Mouse (Mus musculus): ENCODE data around the gene Fbxw24. TPM values are rescaled to one million over a fixed set of nuclear protein-coding genes. Genes with fewer than 3 reads are reported as not detected.
"Not testable (repeated sequence)": the region's sequence is repeated elsewhere in the genome, so short reads cannot be mapped to it uniquely, and the experiment has no call there.

Gene Fbxw24
- polyA plus RNA-seq (2017; shearing (Covaris generic)) = not detected

DNA sequence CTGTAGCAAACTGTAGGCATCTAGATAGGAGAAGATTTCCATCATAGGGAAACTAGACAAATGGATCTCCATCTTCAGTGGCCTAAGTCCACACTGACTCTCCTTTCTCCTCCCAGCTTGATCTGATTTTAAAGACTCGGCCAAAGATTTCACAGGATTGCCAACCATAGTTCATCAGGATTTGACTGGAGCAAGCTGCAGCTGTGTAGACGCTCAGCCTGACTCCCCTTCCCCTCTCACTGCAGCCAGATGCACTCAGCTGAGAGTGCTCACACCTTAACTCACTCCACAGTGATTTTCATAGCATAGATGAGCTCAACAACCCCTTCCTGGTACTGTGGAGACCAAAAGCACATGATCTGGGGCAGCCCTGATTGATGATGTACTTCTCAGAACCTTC, at the start of gene Fbxw24:
Fbxw24 (minus strand) TSS at position 101 of the 400 bp plus-strand sequence.
- ATAC-seq = not testable (repeated sequence)

DNA sequence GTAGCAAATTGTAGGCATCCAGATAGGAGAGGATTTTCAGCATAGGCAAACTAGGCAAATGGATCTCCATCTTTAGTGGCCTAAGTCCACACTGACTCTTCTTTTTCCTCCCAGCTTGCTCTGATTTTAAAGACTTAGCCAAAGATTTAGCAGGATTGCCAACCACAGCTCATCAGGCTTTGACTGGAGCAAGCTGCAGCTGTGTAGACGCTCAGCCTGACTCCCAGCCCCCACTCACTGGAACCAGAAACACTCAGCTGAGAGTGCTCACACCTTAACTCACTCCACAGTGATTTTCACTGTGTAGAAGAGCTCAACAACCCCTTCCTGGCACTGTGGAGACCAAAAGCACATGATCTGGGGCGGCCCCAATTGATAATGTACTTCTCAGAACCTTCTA, 38.7 kb upstream of the Fbxw24 start, which contains the start of gene Fbxw25:
Fbxw25 (minus strand) TSS at position 101 of the 400 bp plus-strand sequence.
- not testable (repeated sequence) for ATAC-seq

DNA sequence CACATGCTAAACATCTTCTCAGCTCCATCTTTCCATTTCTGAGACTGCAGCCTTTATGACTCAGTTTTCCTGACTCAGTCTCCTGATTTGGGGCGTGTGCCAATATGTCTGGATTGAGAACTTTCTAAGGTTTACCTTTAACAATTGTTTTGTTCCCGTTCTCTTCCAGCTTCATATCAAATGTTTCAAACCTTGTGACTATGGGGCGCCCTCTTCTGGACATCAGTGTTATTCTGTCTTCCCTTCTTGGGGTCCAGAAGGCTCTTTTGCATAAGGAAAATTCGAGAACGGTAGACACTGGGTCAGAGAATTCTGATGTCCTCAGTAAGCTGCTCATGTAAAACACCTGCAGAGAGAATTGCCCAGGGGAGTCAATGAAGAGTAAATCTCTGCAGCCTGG, 19.0 kb downstream of the Fbxw24 start:
- not testable (repeated sequence) for ATAC-seq

DNA sequence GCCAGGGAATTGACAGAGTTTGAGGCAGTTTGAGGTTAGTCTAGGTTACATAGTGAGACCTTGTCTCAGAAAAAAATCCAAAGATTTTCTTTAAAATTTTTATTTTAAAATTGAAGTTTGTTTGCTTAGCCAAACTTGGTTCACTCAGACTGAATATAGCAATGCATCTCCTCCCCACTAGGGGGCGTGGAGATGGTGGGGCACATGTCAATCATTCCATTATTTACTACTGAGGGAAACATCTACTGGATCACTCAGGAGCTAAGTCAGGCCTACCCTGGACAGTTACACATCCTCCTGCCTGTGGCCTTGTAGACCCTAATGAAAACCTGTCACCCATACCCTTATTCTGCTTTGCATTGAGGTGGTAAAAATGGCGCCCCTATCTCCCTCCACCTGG, 23.7 kb downstream of the Fbxw24 start:
- not testable (repeated sequence) for ATAC-seq

DNA sequence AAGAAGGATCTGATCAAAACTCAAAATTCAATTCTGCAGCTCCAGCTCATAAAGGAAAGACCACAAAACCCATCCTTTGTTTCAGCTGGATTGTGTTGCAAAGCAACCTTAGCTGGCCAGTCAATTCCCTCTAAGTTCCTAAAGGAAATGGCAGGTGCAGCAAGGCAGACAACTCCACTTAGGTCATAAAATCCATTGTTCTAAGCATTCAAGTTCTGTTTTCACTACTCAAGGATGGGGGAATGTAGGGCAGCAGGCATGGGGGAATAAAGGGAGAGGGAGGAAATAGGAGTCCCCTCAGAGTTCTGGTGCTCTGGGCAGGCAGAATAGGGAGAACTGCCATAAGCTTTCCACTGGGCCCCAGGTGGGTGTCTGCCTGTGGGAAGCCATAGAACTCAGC, 28.6 kb downstream of the Fbxw24 start:
- ATAC-seq = no peak

DNA sequence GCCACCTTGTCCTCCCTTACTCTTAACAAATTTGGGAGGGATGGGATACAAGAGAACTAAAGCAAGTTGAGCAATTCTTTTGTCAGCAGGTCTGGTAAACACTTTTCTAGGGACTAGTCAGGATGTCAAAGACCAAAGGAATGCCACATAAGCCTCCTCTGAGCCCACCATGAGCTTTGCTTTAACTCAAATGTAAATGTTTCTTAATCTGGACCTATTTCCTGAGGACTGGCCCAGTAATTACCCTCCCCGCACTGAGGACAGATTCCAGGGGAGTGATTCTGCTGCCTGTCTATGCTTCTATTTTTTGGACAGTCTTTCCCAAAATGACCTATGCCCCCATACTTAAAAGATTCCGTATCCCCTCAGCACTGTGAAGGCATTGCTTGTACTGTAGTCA, 31.0 kb downstream of the Fbxw24 start:
- ATAC-seq = no peak

DNA sequence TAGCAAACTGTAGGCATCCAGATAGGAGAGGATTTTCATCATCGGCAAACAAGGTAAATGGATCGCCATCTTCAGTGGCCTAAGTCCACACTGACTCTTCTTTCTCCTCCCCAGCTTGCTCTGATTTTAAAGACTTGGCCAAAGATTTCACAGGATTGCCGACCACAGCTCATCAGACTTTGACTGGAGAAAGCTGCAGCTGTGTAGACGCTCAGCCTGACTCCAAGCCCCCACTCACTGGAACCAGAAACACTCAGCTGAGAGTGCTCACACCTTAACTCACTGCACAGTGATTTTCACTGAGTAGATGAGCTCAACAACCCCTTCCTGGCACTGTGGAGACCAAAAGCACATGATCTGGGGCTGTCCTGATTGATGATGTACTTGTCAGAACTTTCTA, 57.7 kb downstream of the Fbxw24 start, which contains the start of gene Fbxw15:
Fbxw15 (minus strand) TSS at position 101 of the 400 bp plus-strand sequence.
- not testable (repeated sequence) for ATAC-seq

DNA sequence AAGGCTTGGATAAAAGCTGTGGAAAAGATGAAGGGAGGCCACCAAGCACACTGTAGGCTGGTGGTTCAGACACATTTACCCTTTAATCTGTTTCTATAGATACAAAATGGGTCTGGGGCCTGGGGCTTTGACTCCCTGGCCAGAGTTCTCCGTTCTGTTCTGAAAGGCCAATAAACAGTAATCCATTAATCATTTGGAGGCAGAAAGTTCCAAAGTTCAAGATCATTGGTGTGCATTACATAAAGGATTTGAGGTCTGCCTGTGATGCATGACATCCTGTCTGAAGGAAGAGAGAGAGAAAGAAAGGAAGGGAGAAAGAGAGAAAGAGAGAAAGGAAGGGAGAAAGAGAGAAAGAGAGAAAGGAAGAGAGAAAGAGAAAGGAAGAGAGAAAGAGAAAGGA, 60.3 kb downstream of the Fbxw24 start:
- ATAC-seq = no peak

DNA sequence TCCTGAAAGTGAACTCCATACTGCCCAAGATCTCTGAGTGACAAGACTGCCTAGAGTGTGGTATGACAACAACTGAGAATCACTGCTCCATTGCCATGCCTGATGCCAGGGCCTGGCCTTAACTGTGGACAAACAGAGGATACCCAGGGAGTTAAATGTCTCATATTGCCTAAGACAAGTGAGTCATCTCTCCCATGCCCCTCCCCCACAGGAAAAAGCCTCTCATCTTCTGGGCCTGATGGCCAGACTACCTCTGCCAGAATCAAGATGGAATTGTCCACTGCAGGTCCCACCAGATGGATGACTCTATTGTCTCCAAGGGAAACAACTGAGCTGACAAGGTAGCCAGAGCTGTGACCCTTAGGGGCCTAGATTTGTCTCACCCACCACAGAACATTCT, 63.8 kb downstream of the Fbxw24 start:
- not testable (repeated sequence) for ATAC-seq

DNA sequence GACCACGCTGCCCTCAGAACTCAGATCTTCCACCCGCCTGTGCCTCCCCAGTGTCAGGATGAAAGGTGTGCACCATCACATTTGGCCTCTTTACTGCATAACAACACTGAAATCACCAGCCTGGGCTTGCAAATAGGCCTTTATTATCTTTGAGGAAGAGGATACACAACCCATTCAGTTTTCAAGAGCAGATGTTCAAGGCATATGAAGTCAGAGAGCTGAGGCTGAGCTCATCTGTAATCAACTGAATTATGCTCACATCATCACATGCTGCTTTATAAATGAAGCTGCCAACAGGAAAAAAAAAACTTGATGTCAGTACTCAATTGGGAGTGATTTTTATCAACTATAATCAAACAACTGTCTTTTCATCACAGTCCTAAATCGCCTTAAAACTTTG, 73.4 kb downstream of the Fbxw24 start:
- no peak for ATAC-seq

Other genes starting within 250 kb of the Fbxw24 start
- not detected for gene Fbxw22, start 221.8 kb downstream of the Fbxw24 start, polyA plus RNA-seq (2017; shearing (Covaris generic))
- gene Fbxw16, start 176.9 kb downstream of the Fbxw24 start, polyA plus RNA-seq (2017; shearing (Covaris generic)) = not detected
- under 1 TPM in 1 of 2 experiments, not detected in 1; 0.20 TPM for gene Fbxw19, start 130.2 kb downstream of the Fbxw24 start, polyA plus RNA-seq (2017; shearing (Covaris generic))
- not detected for gene Fbxw15, start 57.8 kb downstream of the Fbxw24 start, polyA plus RNA-seq (2017; shearing (Covaris generic))
- gene Fbxw25, start 38.6 kb upstream of the Fbxw24 start, polyA plus RNA-seq (2017; shearing (Covaris generic)) = not detected
- not detected for gene Fbxw18, start 76.6 kb upstream of the Fbxw24 start, polyA plus RNA-seq (2017; shearing (Covaris generic))
- gene Fbxw26, start 120.0 kb upstream of the Fbxw24 start, polyA plus RNA-seq (2017; shearing (Covaris generic)) = not detected
- not detected for gene Fbxw27, start 164.6 kb upstream of the Fbxw24 start, polyA plus RNA-seq (2017; shearing (Covaris generic))
- not detected for gene Spink8, start 186.2 kb upstream of the Fbxw24 start, polyA plus RNA-seq (2017; shearing (Covaris generic))
- gene Nme6, start 206.7 kb upstream of the Fbxw24 start, polyA plus RNA-seq (2017; shearing (Covaris generic)) = 1 to 10 TPM; 6.7 to 8.9 TPM
- not detected for gene Camp, start 223.6 kb upstream of the Fbxw24 start, polyA plus RNA-seq (2017; shearing (Covaris generic))
- 1 to 10 TPM; 7.1 to 7.7 TPM for gene Cdc25a, start 249.5 kb upstream of the Fbxw24 start, polyA plus RNA-seq (2017; shearing (Covaris generic))

Data from activated CD4-positive, CD25-positive, alpha-beta regulatory T cell, adult 4 months (primary cell).